Mouse (Mus musculus): Measurements from ENCODE around the gene Col4a2. TPM values are rescaled to one million over a fixed set of nuclear protein-coding genes. Genes with fewer than 3 reads are reported as not detected.

Gene Col4a2
- polyA plus RNA-seq, 1 experiment: 8.4 TPM

DNA sequence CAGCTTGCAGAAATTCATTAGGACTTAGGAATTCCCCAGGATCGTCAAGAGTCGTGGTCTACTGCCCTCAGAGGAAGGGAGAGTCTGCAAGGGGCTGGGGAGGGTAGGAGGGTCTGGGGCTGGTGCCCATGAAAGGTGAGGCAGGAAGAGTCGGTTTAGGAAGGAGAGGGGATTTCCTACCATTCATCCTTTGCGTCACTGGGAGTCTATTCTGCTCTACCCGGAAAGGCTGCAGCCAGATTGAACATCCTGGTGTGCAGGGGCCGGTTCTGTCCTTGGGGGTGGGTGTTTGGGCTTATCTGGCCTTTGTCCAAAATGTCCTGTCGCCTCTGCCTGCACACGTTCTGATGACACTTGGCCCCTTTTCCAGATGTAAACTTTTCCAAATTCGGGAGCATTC, 82.2 kb downstream of the Col4a2 start:
- H3K27me3 ChIP-seq (ENCODE audit: control insufficient read depth, insufficient read depth, low read length): no peaks in the 10 kb centered on the region
- H3K4me3 ChIP-seq (ENCODE audit: control insufficient read depth, low read depth, low read length): no peak overlapping the region
- no peak overlapping the region for H3K27ac ChIP-seq (ENCODE audit: control insufficient read depth, insufficient read depth, low read depth, low read length)
- H3K4me1 ChIP-seq (ENCODE audit: control insufficient read depth, insufficient read depth, low read length): no peaks in the 10 kb centered on the region; the same call in 1 of the 2 replicates
- TF ChIP-seq CTCF (IDR thresholded peaks at IDR 0.05; ENCODE audit: control insufficient read depth, insufficient read depth, insufficient replicate concordance, low read depth, low read length): no peak
- TF ChIP-seq POLR2A (IDR thresholded peaks at IDR 0.05; ENCODE audit: control insufficient read depth, low read depth, low read length): no peak
- H3K36me3 ChIP-seq (ENCODE audit: control insufficient read depth, insufficient read depth, low read length): no peaks in the 10 kb centered on the region

DNA sequence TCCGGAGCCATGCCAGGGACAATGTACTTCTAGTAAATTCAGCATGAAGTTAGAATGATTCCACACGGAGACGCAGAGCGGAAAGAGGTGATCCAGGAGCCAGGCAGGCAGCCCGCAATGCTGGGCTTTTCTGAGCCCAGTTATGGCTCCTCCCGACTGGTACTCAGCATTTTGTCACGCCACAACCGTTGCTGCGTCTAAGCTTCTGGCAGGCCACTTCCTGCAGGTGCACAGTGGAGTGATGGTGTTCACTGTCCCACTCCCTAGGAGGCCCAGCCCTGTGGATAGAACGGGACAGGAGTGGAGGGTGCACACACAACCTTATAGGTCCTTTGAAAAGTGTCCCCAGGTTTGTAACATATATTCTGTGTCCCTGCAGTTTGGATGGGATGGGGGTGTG, 83.0 kb downstream of the Col4a2 start:
- Histone ChIP-seq H3K27me3 (ENCODE audit: control insufficient read depth, insufficient read depth, low read length) (no peaks in the 10 kb centered on the region), H3K36me3 (ENCODE audit: control insufficient read depth, insufficient read depth, low read length) (no peaks in the 10 kb centered on the region), H3K27ac (ENCODE audit: control insufficient read depth, insufficient read depth, low read depth, low read length) (no peak overlapping the region), H3K4me1 (ENCODE audit: control insufficient read depth, insufficient read depth, low read length) (no peaks in the 10 kb centered on the region; the same call in 1 of the 2 replicates), H3K4me3 (ENCODE audit: control insufficient read depth, low read depth, low read length) (no peak overlapping the region)
- TF ChIP-seq CTCF (IDR thresholded peaks at IDR 0.05; ENCODE audit: control insufficient read depth, insufficient read depth, insufficient replicate concordance, low read depth, low read length): no peak
- no peak for TF ChIP-seq POLR2A (IDR thresholded peaks at IDR 0.05; ENCODE audit: control insufficient read depth, low read depth, low read length)

DNA sequence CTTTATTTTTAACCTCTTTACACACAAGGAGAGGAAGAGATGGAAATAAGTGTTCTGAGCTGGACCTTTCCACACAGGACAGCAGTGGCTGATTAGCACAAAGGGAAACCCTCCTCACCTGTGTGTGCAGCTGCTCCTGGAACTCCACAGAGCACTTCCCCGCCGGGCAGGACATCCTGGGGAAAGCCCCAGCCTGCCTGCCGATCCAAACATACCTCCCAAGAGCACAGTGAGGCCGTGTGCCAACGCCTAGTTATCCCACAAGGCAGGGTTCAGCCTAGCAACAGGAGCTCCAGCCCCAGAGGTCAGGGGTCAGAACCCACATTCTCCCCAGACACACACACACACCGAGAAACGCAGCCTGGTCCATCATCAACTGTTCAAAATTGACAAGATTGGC, 83.5 kb downstream of the Col4a2 start:
- Histone ChIP-seq H3K4me1 (ENCODE audit: control insufficient read depth, insufficient read depth, low read length) (no peaks in the 10 kb centered on the region; the same call in 1 of the 2 replicates), H3K36me3 (ENCODE audit: control insufficient read depth, insufficient read depth, low read length) (no peaks in the 10 kb centered on the region), H3K27ac (ENCODE audit: control insufficient read depth, insufficient read depth, low read depth, low read length) (no peak overlapping the region), H3K4me3 (ENCODE audit: control insufficient read depth, low read depth, low read length) (no peak overlapping the region), H3K27me3 (ENCODE audit: control insufficient read depth, insufficient read depth, low read length) (no peaks in the 10 kb centered on the region)
- TF ChIP-seq POLR2A (IDR thresholded peaks at IDR 0.05; ENCODE audit: control insufficient read depth, low read depth, low read length): no peak
- TF ChIP-seq CTCF (IDR thresholded peaks at IDR 0.05; ENCODE audit: control insufficient read depth, insufficient read depth, insufficient replicate concordance, low read depth, low read length): no peak

DNA sequence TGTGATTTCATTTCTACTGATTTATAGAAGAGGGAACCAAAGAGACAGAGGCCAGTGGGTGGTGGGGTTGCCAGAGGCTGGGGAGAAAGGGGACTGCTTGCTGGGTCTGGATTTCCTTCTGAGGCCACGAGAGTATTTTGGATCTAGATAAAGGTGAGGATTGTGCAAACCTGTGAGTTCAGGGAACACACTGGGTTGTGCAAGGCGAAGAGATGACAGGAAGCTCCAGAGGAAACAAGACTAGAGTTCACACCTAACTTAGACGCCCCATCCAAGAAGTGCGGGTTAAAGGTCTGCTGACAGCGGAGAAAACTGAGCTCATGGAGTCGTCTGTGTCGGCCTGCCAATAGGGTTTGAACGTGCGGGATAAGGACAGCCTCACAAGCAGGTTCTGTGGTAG, 84.5 kb downstream of the Col4a2 start:
- Histone ChIP-seq H3K4me3 (ENCODE audit: control insufficient read depth, low read depth, low read length) (no peak overlapping the region), H3K27me3 (ENCODE audit: control insufficient read depth, insufficient read depth, low read length) (no peaks in the 10 kb centered on the region), H3K36me3 (ENCODE audit: control insufficient read depth, insufficient read depth, low read length) (no peaks in the 10 kb centered on the region), H3K4me1 (ENCODE audit: control insufficient read depth, insufficient read depth, low read length) (no peaks in the 10 kb centered on the region; the same call in 1 of the 2 replicates), H3K27ac (ENCODE audit: control insufficient read depth, insufficient read depth, low read depth, low read length) (no peak overlapping the region)
- TF ChIP-seq CTCF (IDR thresholded peaks at IDR 0.05; ENCODE audit: control insufficient read depth, insufficient read depth, insufficient replicate concordance, low read depth, low read length) (no peak), POLR2A (IDR thresholded peaks at IDR 0.05; ENCODE audit: control insufficient read depth, low read depth, low read length) (no peak)

DNA sequence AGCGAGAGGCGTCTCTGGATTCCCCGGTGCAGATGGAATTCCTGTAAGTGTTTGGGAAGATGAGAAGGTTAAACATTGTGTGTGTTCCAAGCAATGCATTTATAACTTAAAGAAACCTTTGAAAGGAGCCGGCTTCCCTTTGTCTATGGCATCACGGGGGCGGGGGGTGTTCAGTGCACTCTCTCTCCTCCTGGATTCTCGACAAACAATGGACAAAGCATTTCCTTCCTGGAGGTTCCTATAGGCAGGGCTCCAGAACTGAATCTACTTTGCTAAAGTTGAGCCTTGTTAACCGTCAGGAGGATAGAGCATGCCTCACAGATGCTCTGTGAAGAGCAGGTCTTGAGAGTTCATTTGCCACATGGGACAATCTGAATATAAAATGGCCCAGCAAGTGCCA, 87.1 kb downstream of the Col4a2 start:
- no peak overlapping the region for H3K4me3 ChIP-seq (ENCODE audit: control insufficient read depth, low read depth, low read length)
- no peaks in the 10 kb centered on the region for H3K36me3 ChIP-seq (ENCODE audit: control insufficient read depth, insufficient read depth, low read length)
- TF ChIP-seq POLR2A (IDR thresholded peaks at IDR 0.05; ENCODE audit: control insufficient read depth, low read depth, low read length) (no peak), CTCF (IDR thresholded peaks at IDR 0.05; ENCODE audit: control insufficient read depth, insufficient read depth, insufficient replicate concordance, low read depth, low read length) (no peak)
- no peaks in the 10 kb centered on the region for H3K27me3 ChIP-seq (ENCODE audit: control insufficient read depth, insufficient read depth, low read length)
- H3K27ac ChIP-seq (ENCODE audit: control insufficient read depth, insufficient read depth, low read depth, low read length): no peak overlapping the region
- H3K4me1 ChIP-seq (ENCODE audit: control insufficient read depth, insufficient read depth, low read length): no peaks in the 10 kb centered on the region

DNA sequence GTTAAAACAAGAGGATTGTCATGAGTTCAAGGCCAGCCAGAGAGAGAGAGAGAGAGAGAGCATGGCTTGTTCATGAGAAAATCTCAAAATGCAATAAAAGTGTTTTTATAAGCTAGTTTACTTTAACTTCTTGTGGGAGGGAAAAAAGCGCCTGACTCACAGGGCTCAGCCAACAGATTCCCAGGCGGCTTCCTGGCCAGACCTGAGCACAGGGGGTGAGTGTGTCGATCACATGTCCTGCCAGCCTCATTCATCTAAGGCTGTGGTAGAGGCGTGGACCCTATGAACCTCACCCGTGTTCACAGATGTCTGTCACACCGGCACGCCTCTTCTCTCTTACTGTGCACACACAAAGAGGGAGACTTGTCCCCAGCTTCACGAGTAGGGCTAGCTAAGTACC, 87.6 kb downstream of the Col4a2 start:
- no peak overlapping the region for H3K27ac ChIP-seq (ENCODE audit: control insufficient read depth, insufficient read depth, low read depth, low read length)
- no peaks in the 10 kb centered on the region for H3K27me3 ChIP-seq (ENCODE audit: control insufficient read depth, insufficient read depth, low read length)
- no peak overlapping the region for H3K4me3 ChIP-seq (ENCODE audit: control insufficient read depth, low read depth, low read length)
- no peaks in the 10 kb centered on the region for H3K4me1 ChIP-seq (ENCODE audit: control insufficient read depth, insufficient read depth, low read length)
- TF ChIP-seq POLR2A (IDR thresholded peaks at IDR 0.05; ENCODE audit: control insufficient read depth, low read depth, low read length): no peak
- TF ChIP-seq CTCF (IDR thresholded peaks at IDR 0.05; ENCODE audit: control insufficient read depth, insufficient read depth, insufficient replicate concordance, low read depth, low read length): no peak
- no peaks in the 10 kb centered on the region for H3K36me3 ChIP-seq (ENCODE audit: control insufficient read depth, insufficient read depth, low read length)

DNA sequence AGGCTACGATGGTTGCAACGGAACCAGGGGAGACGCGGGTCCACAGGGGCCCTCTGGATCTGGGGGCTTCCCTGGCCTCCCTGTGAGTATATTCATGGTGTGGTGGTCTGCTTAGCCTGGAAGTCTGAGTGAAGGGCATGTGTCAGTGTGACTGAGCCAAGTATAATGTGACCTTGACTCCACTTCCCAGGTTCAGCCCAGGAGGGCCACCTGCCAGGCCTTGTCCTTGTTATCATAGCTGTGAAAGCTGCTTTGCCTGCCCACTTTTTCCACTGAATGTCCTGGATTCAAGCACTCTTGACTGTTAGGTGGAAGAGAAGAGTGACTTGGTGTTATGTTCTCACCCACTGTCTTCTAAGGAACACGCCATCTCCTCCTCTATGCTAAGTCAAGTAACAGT, 88.6 kb downstream of the Col4a2 start:
- Histone ChIP-seq H3K36me3 (ENCODE audit: control insufficient read depth, insufficient read depth, low read length) (no peaks in the 10 kb centered on the region), H3K27ac (ENCODE audit: control insufficient read depth, insufficient read depth, low read depth, low read length) (no peak overlapping the region), H3K27me3 (ENCODE audit: control insufficient read depth, insufficient read depth, low read length) (no peaks in the 10 kb centered on the region), H3K4me3 (ENCODE audit: control insufficient read depth, low read depth, low read length) (no peak overlapping the region), H3K4me1 (ENCODE audit: control insufficient read depth, insufficient read depth, low read length) (no peaks in the 10 kb centered on the region)
- TF ChIP-seq POLR2A (IDR thresholded peaks at IDR 0.05; ENCODE audit: control insufficient read depth, low read depth, low read length): no peak
- TF ChIP-seq CTCF (IDR thresholded peaks at IDR 0.05; ENCODE audit: control insufficient read depth, insufficient read depth, insufficient replicate concordance, low read depth, low read length): no peak

DNA sequence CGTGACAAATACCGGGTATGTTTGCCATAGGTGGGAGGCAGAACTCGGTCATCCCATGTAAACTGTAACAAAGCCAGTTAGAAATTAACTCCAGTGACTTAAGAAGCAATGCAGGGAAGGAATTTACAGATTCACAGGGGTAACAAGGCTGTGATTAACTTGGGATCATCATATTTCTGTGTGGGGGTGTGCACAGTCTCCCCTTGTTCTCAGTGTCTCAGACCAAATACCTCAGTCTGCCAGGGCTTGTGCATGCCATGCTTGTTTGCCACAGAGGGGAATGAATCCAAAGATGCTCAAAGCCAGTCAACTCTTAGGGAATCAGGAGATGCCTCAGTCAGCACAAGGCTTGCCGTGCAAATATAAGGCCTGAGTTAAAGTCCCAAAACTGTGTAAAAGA, 89.6 kb downstream of the Col4a2 start:
- no peaks in the 10 kb centered on the region for H3K4me1 ChIP-seq (ENCODE audit: control insufficient read depth, insufficient read depth, low read length)
- no peak overlapping the region for H3K4me3 ChIP-seq (ENCODE audit: control insufficient read depth, low read depth, low read length)
- no peaks in the 10 kb centered on the region for H3K36me3 ChIP-seq (ENCODE audit: control insufficient read depth, insufficient read depth, low read length)
- TF ChIP-seq CTCF (IDR thresholded peaks at IDR 0.05; ENCODE audit: control insufficient read depth, insufficient read depth, insufficient replicate concordance, low read depth, low read length) (no peak), POLR2A (IDR thresholded peaks at IDR 0.05; ENCODE audit: control insufficient read depth, low read depth, low read length) (no peak)
- no peak overlapping the region for H3K27ac ChIP-seq (ENCODE audit: control insufficient read depth, insufficient read depth, low read depth, low read length)
- no peaks in the 10 kb centered on the region for H3K27me3 ChIP-seq (ENCODE audit: control insufficient read depth, insufficient read depth, low read length)
